Mouse (Mus musculus): Measurements from ENCODE around the gene Bcl2l11.

GRCm38 (mm10) chr2:128079316-128079715 is 46.5 kb upstream of the Bcl2l11 start:
- no peak for TF ChIP-seq POLR2A (IDR thresholded peaks at IDR 0.05; ENCODE audit: borderline replicate concordance, insufficient read depth, low read length)
- TF ChIP-seq CTCF (IDR thresholded peaks at IDR 0.05; ENCODE audit: borderline replicate concordance, insufficient read depth, low read depth, low read length) = no peak
